Mouse (Mus musculus) frontal cortex, postnatal 10 days (tissue): ENCODE data around the gene Gm1123.

Experiments used
- DNase-seq, 2 experiments: peaks; one replicate each; pipeline ENCODE4 v3.0.0; 2022; ENCODE audit warnings: low spot score in 2 of 2, mixed read lengths in 1 of 2

The Gm1123 gene

GRCm38 (mm10) chr9:99001326-99001725 lies 34.2 kb downstream of the Gm1123 start:
- DNase-seq, result no peak

GRCm38 (mm10) chr9:98999881-99000339 lies 35.6 kb downstream of the Gm1123 start:
- peak; percentile 19 to 20 for DNase-seq

- DNase-seq, result no peak
Measured at GRCm38 (mm10) chr9:98994103-98994502, 41.4 kb downstream of the Gm1123 start.

DNA sequence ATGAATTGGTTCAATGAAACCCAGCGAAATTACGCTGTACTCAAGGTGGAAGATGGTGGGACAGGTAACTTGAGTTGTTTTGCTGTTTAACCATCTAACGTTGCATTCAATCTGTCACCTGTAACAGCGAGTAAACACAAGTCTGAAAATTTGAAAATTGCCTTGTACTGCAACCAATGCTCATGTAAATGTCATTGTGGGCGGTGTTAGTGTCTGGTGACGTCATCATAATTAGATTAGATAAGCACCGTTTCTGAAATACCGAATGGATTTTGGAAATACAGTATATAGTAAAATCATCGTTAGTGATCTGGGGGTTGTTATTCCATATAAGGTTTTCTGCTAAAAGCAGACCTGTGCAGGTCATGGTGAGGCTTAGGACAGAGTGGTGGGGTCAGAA lies 48.4 kb downstream of the Gm1123 start:
- DNase-seq, result no peak

DNA sequence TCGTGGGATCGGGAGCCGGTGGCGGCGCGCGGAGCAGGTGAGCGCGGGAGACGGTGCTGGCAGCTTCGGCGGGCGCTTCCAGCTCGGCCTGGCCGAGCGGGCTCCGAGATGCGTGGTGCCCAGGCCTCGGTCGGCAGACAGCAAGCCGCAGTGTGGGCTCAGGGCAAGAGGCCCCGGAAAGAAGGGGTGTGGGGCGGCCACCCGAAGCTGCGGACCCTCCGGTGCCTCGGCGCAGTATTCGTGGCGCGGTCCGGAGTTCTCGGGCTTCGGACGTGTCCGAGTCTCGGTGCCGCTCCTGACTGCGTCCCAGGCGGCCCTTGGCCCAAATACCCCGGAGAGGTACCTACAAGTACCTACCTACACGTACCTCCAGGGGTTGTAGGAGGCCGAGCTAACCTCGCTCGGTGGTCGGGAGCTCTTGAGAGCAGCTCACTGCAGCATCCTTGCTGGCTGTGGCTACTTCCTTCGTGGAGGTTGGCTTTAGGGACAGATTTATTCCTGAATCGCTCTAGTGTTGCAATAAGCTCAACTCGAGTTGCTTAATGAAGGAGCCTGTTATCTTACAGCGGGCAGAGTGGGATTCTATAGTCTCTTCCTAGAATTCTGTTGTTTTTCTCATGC lies 48.9 kb downstream of the Gm1123 start:
- peak in 1 of 2 experiments; percentile 39 for DNase-seq

- peak; percentile 100 for DNase-seq
Measured at GRCm38 (mm10) chr9:98985800-98986475, 49.6 kb downstream of the Gm1123 start, which contains the start of gene Faim. Faim (plus strand) TSS chr9:98986373.

DNA sequence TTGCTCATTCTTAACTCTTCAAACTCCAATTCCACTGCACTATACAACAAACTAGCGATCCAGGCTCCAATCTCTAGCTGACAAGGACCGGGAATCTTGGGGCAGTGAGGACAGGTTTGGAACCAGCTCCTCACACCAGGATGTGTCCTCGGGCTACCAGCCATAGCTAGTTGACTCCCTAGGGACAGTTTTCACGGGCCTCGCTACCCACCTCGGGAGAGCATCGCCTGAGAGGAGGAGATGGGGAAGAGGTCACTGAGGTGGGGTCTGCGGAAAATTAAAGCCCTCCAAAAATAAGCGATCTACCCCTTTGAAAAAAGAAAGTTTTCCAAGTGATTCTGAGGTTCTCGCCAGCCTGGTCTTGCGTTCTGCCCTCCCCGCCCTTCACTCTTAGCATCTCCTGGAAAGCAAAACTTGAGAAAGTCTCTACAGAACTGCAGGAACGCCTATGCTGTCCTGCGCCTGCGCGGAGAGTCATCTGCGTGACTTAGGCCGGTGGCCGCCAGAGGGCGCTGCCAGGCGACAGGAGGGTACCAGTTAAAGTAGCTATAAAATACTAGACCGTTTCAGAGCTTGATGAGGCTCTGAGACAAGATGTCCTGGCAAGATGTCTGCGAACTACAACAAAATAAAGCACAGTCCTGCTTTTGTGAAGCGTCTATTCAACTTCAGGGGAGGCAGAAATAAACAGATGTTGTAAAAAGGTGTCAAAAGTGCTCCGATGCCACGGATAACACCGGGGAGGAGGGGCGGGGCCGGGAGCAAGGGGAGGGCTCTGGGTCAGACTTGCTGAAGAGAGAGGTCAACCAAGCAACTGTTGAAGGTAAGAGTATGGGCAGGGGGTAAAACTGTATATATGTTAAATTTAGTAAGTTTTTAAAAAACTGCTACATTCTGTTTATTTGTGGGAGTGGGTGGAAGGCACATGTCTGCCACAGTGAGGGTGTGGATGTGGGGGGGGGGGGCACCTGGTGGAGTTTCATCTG lies 55.8 kb downstream of the Gm1123 start:
- peak; percentile 70 to 82 for DNase-seq

- no peak for DNase-seq
Measured at GRCm38 (mm10) chr9:98976520-98976919, 59.0 kb downstream of the Gm1123 start.

- DNase-seq, result no peak
Measured at GRCm38 (mm10) chr9:98976081-98976480, 59.4 kb downstream of the Gm1123 start.

DNA sequence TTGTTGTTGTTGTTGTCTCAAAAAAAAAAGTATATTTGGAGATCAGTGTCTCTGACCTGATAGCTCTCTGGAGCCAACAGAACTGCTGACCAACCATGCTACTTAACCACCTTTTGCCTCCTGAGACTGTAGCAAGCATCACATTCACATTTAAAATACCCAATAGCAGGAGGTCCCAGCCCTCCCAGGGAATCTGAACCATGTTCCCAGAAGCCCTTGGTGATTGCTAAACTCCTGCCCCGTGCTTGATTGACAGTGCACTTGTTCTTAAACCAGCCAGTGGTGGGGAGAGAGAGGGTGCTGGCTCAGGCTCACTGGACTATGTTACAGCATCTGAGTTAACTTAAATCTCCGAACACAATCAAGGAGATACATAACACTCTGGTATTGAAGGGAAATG lies 60.6 kb downstream of the Gm1123 start:
- no peak for DNase-seq

GRCm38 (mm10) chr9:98973561-98973960 lies 62.0 kb downstream of the Gm1123 start:
- DNase-seq, result no peak

- no peak for DNase-seq
Measured at GRCm38 (mm10) chr9:98973101-98973521, 62.4 kb downstream of the Gm1123 start.

DNA sequence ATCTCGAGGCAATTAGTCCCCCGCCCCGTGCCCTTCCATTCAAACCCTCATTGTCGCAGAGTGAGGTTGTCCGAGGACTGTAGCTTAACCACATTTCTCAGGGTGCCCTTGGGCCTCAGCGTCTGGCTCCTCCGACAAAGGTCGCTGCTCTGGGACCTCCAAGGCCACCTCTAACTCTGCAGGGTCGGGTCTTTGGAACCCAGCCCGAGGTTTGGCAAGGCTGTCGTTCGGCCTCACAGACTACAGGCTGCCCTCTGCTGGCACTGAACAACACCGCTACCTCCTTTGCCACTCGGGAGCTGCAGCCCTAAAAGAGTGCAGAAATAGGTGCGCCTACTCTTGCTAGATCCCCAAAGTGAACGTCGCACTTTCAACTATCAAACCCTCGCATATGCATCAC lies 70.4 kb downstream of the Gm1123 start:
- peak in 1 of 2 experiments; percentile 34 for DNase-seq

DNA sequence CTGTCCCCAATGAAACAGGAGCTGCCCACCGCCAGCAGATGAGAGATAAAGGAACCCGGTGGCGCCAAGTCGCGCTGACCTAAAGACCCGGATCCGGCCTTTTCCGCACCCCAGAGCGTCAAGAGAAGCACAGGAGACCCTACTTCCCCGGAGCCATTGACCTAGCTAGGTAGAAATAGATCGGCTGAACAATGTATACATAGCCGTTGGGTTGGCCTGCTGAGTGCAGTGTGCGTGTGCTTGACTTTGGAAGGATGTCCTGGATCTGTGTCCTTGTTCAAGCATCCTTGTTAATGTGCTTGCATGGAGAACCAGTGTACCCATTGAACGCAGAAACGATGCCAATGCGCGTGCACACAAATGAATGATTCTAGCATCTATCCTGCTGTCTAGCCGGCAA lies 71.9 kb downstream of the Gm1123 start:
- no peak for DNase-seq

GRCm38 (mm10) chr9:98962478-98963142 lies 72.9 kb downstream of the Gm1123 start:
- no peak for DNase-seq

- DNase-seq, result no peak
Measured at GRCm38 (mm10) chr9:98961591-98962477, 73.7 kb downstream of the Gm1123 start.

DNA sequence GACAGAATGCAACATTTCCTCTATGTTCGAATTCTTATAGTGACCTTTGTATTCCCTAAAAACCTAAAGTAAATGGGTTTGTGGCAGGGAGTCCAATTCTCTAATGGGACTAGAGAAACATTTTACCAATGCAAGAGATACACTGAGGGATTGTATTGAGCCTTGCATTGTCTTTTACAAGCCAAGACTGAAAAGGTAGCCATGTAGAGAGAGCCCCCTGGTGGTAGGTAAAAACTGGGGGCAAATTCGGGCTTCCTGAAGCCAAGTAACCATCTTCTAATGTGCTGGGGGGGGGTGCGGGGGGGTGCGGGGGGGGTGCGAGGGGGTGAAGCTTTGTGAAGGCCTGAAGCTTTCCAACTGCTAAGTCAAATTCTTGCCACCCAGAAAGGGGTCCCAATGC lies 75.2 kb downstream of the Gm1123 start:
- DNase-seq, result no peak

- DNase-seq, result no peak
Measured at GRCm38 (mm10) chr9:98959851-98960250, 75.7 kb downstream of the Gm1123 start.

GRCm38 (mm10) chr9:98958628-98959027 lies 76.9 kb downstream of the Gm1123 start:
- DNase-seq, result no peak

DNA sequence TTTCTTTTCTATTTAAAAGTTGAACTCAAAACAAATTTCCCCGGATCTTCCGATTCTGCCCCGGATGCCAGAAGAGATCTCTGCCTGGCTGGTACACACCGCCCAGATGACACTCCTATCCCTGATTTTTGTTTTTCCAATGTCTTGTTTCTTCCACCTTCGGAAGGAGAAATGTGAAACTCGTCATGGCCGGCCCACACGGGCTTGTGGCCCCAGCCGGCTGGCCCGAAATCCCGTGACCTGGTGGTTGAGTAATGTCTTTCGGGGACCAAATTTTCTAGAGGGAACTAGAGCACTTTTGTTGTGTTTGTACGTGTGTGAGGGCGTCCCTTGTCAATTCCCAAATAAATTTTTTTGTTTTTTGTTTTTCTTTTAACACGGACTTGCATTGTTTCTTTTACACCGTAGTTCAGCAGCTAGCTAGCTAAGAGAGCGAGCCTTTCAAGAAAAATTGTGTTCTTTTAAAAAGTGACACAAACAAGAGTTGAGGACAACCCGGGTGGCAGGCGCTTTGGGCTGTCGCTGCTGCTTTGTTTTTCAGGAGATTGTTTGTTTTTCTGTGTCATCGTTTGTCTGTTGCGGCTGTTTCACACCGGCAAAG lies 77.7 kb downstream of the Gm1123 start:
- DNase-seq, result no peak
